Mouse (Mus musculus) midbrain, postnatal 0 days (tissue): ENCODE results near the gene R3hdm2. TPM values are rescaled to one million over a fixed set of nuclear protein-coding genes. Genes with fewer than 3 reads are reported as not detected.
A peak's percentile ranks its signal among the peaks of the same experiment; 100 is the strongest.

Source experiments
- ATAC-seq: fragments of 200-750 bp; cut with Nextera tagmentation; 2 replicates; pipeline ENCODE4 v1.8.0; 2017; ENCODE audit warnings: moderate number of reproducible peaks, mild to moderate bottlenecking, moderate TSS enrichment, moderate library complexity; ENCODE audit not compliant: low FRiP score
- DNase-seq: peaks from one replicate; pipeline ENCODE4 v3.0.0-alpha.2; 2015; ENCODE audit warnings: low spot score
- H3K27ac ChIP-seq: fragments of 300-500 bp; sonication (generic); 2 replicates; pipeline ENCODE4 v1.5.1; 2014; ENCODE audit warnings: low read depth, mild to moderate bottlenecking, low read length, mixed read lengths
- H3K27me3 ChIP-seq: fragments of 300-500 bp; sonication (generic); 2 replicates; pipeline ENCODE4 v1.6.1; 2014; ENCODE audit warnings: low read length, control low read depth, mixed read lengths; ENCODE audit not compliant: insufficient read depth
- H3K36me3 ChIP-seq: fragments of 300-500 bp; sonication (generic); 2 replicates; pipeline ENCODE4 v1.6.1; 2014; ENCODE audit warnings: low read length, control low read depth, mixed read lengths; ENCODE audit not compliant: insufficient read depth
- H3K4me1 ChIP-seq: fragments of 300-500 bp; sonication (generic); 2 replicates; pipeline ENCODE4 v1.6.1; 2014; ENCODE audit warnings: mild to moderate bottlenecking, control low read depth, antibody characterized with exemption, low read length, mixed read lengths; ENCODE audit not compliant: insufficient read depth
- H3K4me2 ChIP-seq: fragments of 300-500 bp; sonication (generic); 2 replicates; pipeline ENCODE4 v1.6.1; 2014; ENCODE audit warnings: low read depth, mild to moderate bottlenecking, low read length, mixed read lengths; ENCODE audit not compliant: poor library complexity, severe bottlenecking
- H3K4me3 ChIP-seq: fragments of 300-500 bp; sonication (generic); 2 replicates; pipeline ENCODE4 v1.5.1; 2014; ENCODE audit warnings: low read depth, mild to moderate bottlenecking, low read length, moderate library complexity
- H3K9ac ChIP-seq: fragments of 300-500 bp; sonication (generic); replicated peaks from 2 replicates; pipeline ENCODE4 v1.6.1; 2014; ENCODE audit warnings: mild to moderate bottlenecking, low read length, moderate library complexity, mixed read lengths; ENCODE audit not compliant: poor library complexity, severe bottlenecking
- H3K9me3 ChIP-seq: fragments of 300-500 bp; sonication (generic); 2 replicates; pipeline ENCODE4 v1.6.1; 2016; ENCODE audit warnings: low read length, control low read depth
- CTCF ChIP-seq: IDR thresholded peaks from 2 replicates; pipeline ENCODE4 v1.5.1; 2016; ENCODE audit warnings: antibody characterized with exemption, mild to moderate bottlenecking
- WGBS: fragments of 180-500 bp; shearing (Covaris S2); extraction: QIAGEN DNeasy Blood & Tissue Kit; methylation state at CpG from one replicate; pipeline ENCODE4 v1.1.7; 2014; 5-methylcytosine and 5-hydroxymethylcytosine counted together
- polyA plus RNA-seq: library from polyadenylated mRNA; unstranded; fragments of >200 nt; fragmentation: Nextera tagmentation; extraction: Ambion mirVana; gene quantifications from 2 replicates; pipeline ENCODE4 v1.2.1, GENCODE M21; 2015
- total RNA-seq: library from RNA; depleted of rRNA; stranded (reverse); fragments of >200 nt; gene quantifications from 2 replicates; pipeline ENCODE4 v1.2.3, GENCODE M21; 2014

The R3hdm2 gene
- total and polyA plus RNA-seq, 2 experiments from 2014 or later: 40.0 to 52.0 TPM

DNA sequence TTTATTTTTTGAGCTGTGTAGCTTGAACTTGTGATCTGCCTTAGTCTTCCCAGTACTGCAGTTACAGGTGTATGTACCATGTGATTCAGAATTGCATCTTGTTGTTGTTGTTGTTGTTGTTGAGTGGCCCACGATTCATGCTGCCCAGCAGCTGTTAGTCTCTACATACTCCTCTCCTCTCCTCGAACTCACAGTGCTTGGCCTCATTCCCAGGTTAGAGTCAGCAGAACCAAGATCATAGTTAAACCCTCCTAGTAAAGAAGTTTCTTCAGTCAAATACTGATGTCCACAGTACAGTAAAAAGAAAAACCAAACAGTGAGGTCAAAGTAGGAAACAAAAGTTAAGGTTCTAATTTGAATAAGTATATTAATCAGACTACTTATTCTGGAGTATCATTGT is 32.6 kb downstream of the R3hdm2 start:
- peaks cover under 1% of the 10 kb centered on the region; the same call in 1 of the 2 replicates for H3K36me3 ChIP-seq
- no peak overlapping the region for H3K27ac ChIP-seq
- ATAC-seq (no peak), DNase-seq (no peak)
- no peak overlapping the region for H3K9ac ChIP-seq
- WGBS: 85% methylated on average over 2 of the region's 2 CpGs
- H3K9me3 ChIP-seq: no peaks in the 10 kb centered on the region
- no peak overlapping the region for H3K4me3 ChIP-seq
- H3K4me1 ChIP-seq: no peaks in the 10 kb centered on the region
- H3K27me3 ChIP-seq: no peaks in the 10 kb centered on the region
- TF ChIP-seq CTCF: no peak
- H3K4me2 ChIP-seq: no peak overlapping the region

DNA sequence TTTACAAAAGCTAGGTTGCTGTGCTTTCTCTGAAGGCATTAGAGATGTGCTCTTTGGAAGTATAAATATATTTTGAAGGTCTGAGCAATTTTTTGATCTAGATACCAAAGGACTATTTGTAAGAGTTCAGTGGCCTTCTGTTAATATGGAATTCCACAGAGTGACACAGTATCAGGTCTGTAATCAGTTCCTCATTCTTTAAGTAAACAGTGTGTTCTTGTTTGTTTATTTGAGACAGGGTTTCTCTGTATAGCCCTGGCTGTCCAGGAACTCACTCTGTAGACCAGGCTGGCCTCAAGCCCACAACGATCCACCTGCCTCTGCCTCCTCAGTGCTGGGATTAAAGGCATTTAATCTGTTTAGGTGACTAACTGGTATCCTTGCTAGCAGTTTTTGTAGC is 33.5 kb downstream of the R3hdm2 start:
- Histone ChIP-seq H3K4me2 (no peak overlapping the region), H3K27ac (no peak overlapping the region), H3K27me3 (no peaks in the 10 kb centered on the region), H3K9ac (no peak overlapping the region), H3K9me3 (no peaks in the 10 kb centered on the region), H3K4me3 (no peak overlapping the region), H3K36me3 (no peaks in the 10 kb centered on the region), H3K4me1 (no peaks in the 10 kb centered on the region)
- ATAC-seq (no peak), DNase-seq (no peak)
- TF ChIP-seq CTCF: no peak
- WGBS: 80% methylated on average over 1 of the region's 1 CpGs

DNA sequence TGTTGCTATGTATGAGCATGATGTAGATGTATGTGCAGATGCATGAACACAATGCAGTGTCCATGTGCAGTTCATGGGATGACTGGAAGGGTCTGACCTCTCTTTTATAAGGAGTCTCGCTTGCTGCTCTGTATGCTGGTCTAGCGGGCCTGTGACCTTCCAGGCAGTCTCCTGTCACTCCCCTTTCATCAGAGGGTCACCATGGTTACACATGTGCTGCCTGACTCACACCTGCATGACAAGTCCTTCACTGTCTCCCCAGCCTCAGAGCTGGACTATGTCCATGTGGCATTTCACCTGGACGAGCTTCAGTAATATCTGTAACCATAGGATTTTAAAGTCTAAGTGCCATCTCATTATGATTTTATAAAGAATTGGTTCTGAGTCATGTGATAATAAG is 34.0 kb downstream of the R3hdm2 start:
- Histone ChIP-seq H3K4me2 (no peak overlapping the region), H3K27me3 (no peaks in the 10 kb centered on the region), H3K27ac (no peak overlapping the region), H3K9ac (no peak overlapping the region), H3K9me3 (no peaks in the 10 kb centered on the region), H3K4me3 (no peak overlapping the region), H3K36me3 (no peaks in the 10 kb centered on the region), H3K4me1 (no peaks in the 10 kb centered on the region)
- DNase-seq (no peak), ATAC-seq (no peak)
- WGBS: 75% methylated on average over 3 of the region's 3 CpGs
- no peak for TF ChIP-seq CTCF

DNA sequence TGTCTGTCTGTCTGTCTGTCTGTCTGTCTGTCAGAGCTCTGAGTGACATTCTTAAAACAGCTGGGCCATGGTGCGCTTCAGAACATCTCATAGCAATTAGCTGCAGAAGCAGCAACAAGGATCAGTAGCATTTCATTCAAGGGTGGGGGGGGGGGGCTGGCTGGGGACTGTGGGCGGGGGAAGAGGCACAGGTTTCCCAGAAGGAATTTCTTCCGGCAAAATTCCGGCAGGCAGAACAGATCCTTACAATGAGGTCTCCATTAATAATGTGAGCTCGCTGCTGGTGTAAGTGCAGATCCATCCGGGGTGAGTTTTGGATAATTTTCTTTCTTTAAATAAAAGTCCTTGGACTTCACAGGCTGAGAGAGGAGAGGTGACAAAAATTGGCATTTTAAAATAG is 40.0 kb downstream of the R3hdm2 start:
- Histone ChIP-seq H3K27me3 (no peaks in the 10 kb centered on the region), H3K27ac (0 out of 2 replicates have a peak overlapping the region, but pooled peaks have one; percentile 0), H3K9me3 (no peaks in the 10 kb centered on the region), H3K9ac (no peak overlapping the region), H3K4me1 (peaks cover 8% of the 10 kb centered on the region), H3K36me3 (no peaks in the 10 kb centered on the region), H3K4me2 (peak overlapping the region; percentile 52), H3K4me3 (peak overlapping the region; percentile 29; the same call in 1 of the 2 replicates)
- WGBS: 6% methylated on average over 6 of the region's 6 CpGs
- DNase-seq (no peak), ATAC-seq (no peak)
- no peak for TF ChIP-seq CTCF

DNA sequence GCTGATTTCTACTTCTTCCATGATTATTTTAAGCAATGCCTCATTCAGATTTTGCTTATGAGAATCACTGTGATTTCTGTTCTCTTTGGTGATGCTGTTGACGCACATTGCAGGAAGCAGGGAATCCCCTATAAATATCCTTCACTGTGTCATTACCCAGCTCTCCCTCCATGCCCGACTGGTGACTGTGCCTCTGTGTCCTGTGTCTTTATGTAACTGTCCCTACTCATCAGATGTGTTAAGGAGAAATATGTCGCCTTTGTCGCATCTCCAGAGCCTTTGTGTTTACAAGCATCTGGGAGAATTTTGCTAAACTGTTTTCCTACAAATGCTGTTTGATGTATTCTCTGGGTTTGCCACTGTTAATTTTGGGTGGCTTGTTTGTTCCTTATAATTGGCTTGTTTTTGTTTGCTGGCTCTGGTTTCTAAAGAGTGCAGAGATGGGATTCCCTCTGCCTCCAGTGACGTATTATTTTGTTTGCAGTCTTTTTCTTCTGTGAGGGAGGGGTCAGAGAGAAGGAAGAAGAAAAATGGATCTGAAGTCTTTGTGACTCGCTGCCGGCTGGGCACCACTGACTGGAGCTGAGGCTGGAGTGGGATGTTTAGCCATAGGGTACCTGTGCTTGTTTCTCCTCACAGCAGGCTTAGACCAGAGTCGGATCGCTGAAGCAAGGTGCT is 40.7 kb downstream of the R3hdm2 start:
- Histone ChIP-seq H3K27me3 (no peaks in the 10 kb centered on the region), H3K9ac (peak overlapping the region; percentile 9), H3K27ac (0 out of 2 replicates have a peak overlapping the region, but pooled peaks have one; percentile 0), H3K9me3 (no peaks in the 10 kb centered on the region), H3K4me3 (peak overlapping the region; percentile 29), H3K4me1 (peaks cover 8% of the 10 kb centered on the region), H3K4me2 (peak overlapping the region; percentile 52), H3K36me3 (no peaks in the 10 kb centered on the region)
- no peak for TF ChIP-seq CTCF
- ATAC-seq: no peak
- WGBS: 9% methylated on average over 9 of the region's 9 CpGs
- DNase-seq: peak; percentile 47

DNA sequence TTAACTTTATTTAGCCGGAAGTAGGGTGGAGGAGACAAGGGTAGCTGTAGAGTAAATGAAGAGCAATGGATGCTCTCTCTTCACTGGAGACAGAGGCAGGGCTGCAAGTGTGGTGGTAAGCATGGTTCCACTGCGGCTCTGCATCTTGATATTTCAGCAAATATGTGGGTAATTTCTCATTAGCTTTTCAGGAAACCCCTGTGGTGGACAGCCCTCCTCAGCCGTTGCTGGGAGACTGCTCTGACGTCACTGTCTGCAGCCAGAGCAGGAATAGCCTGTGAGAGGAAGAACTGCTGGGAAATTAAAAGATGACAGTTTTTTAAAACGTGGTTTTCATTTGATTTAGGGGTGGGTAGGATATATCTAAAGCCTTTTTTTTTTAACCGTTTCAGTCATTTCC is 41.9 kb downstream of the R3hdm2 start:
- WGBS: 19% methylated on average over 6 of the region's 6 CpGs
- H3K4me2 ChIP-seq: peak overlapping the region; percentile 52

More for the DNA sequence above, 41.9 kb downstream of the R3hdm2 start:
- Histone ChIP-seq H3K4me3 (peak overlapping the region; percentile 29; the same call in 1 of the 2 replicates), H3K4me1 (peaks cover 13% of the 10 kb centered on the region), H3K27me3 (no peaks in the 10 kb centered on the region), H3K9ac (no peak overlapping the region; the same call in 1 of the 2 replicates), H3K36me3 (no peaks in the 10 kb centered on the region; the same call in 1 of the 2 replicates), H3K27ac (no peak overlapping the region), H3K9me3 (no peaks in the 10 kb centered on the region)
- no peak for ATAC-seq
- no peak for TF ChIP-seq CTCF
- DNase-seq: peak; percentile 79
